Mouse (Mus musculus) heart, postnatal 10 days (tissue): ENCODE results near the gene Yes1. TPM values are rescaled to one million over a fixed set of nuclear protein-coding genes. Genes with fewer than 3 reads are reported as not detected.
A peak's percentile ranks its signal among the peaks of the same experiment; 100 is the strongest.
"Not testable (repeated sequence)": the region's sequence is repeated elsewhere in the genome, so short reads cannot be mapped to it uniquely, and the experiment has no call there.

Experiments used
- DNase-seq, 2 experiments: peaks; one replicate each; pipeline ENCODE4 v3.0.0; 2021
- intact Hi-C: fragments of 180-260 bp; cut with DNase I; formaldehyde crosslinking; loops from one replicate; pipeline ENCODE4 v1.15.1; 2025
- total RNA-seq, 2 experiments: library from RNA; stranded (reverse); gene quantifications; 2 replicates each; pipeline ENCODE4 v1.2.3; 2021

Gene Yes1
- 10 to 100 TPM; 31.4 to 38.2 TPM for total RNA-seq

- peak; percentile 88 to 90 for DNase-seq
- intact Hi-C loops: loop anchor here (2.0 kb wide), 1 partner anchor 44 kb away; no protein-coding TSS in a partner anchor
These were observed at the start of gene Yes1 for GRCm38 (mm10) chr5:32610801-32611340. Yes1 (plus strand) TSS chr5:32611171.

- no peak for DNase-seq
- intact Hi-C loops: no loop called here
These were observed 46.3 kb upstream of the Yes1 start for GRCm38 (mm10) chr5:32564697-32565096.

- no peak for DNase-seq
- intact Hi-C loops: no loop called here
These were observed 39.2 kb upstream of the Yes1 start for GRCm38 (mm10) chr5:32571802-32572201.

GRCm38 (mm10) chr5:32588136-32588535 lies 22.8 kb upstream of the Yes1 start:
- peak; percentile 74 to 83 for DNase-seq
- intact Hi-C loops: loop anchor here (1.0 to 2.0 kb wide), 2 partner anchors 69 to 159 kb away; no protein-coding TSS in a partner anchor

GRCm38 (mm10) chr5:32593793-32594192 lies 17.2 kb upstream of the Yes1 start:
- peak in 1 of 2 experiments; percentile 63 for DNase-seq
- intact Hi-C loops: loop anchor here (1.0 to 2.0 kb wide), 2 partner anchors 15 to 64 kb away; no protein-coding TSS in a partner anchor

GRCm38 (mm10) chr5:32594358-32594757 lies 16.6 kb upstream of the Yes1 start:
- intact Hi-C loops: loop anchor here (1.0 to 2.0 kb wide), 2 partner anchors 14 to 63 kb away; no protein-coding TSS in a partner anchor
- peak; percentile 38 to 42 for DNase-seq

- intact Hi-C loops: no loop called here
- no peak for DNase-seq
These were observed 5.1 kb upstream of the Yes1 start for GRCm38 (mm10) chr5:32605911-32606310.

- peak; percentile 32 to 41 for DNase-seq
- intact Hi-C loops: loop anchor here (2.0 kb wide), 1 partner anchor 13 kb away; no protein-coding TSS in a partner anchor
These were observed 3.1 kb upstream of the Yes1 start for GRCm38 (mm10) chr5:32607776-32608355.

GRCm38 (mm10) chr5:32608516-32608915 lies 2.5 kb upstream of the Yes1 start:
- peak in 1 of 2 experiments; percentile 7 for DNase-seq
- intact Hi-C loops: loop anchor here (2.0 kb wide), 1 partner anchor 14 kb away; no protein-coding TSS in a partner anchor

- intact Hi-C loops: loop anchor here (2.0 kb wide), 1 partner anchor 45 kb away; no protein-coding TSS in a partner anchor
- DNase-seq: peak in 1 of 2 experiments; percentile 65
These were observed 739 bp upstream of the Yes1 start for GRCm38 (mm10) chr5:32610064-32610800.

- intact Hi-C loops: loop anchor here (2.0 kb wide), 1 partner anchor 43 kb away; no protein-coding TSS in a partner anchor
- peak in 1 of 2 experiments; percentile 68 for DNase-seq
These were observed 480 bp downstream of the Yes1 start for GRCm38 (mm10) chr5:32611341-32611961.

GRCm38 (mm10) chr5:32614291-32614690 lies 3.3 kb downstream of the Yes1 start:
- intact Hi-C loops: loop anchor here (2.0 kb wide), 1 partner anchor 19 kb away; no protein-coding TSS in a partner anchor
- DNase-seq: no peak

GRCm38 (mm10) chr5:32614691-32615090 lies 3.7 kb downstream of the Yes1 start:
- DNase-seq: peak; percentile 32 to 48
- intact Hi-C loops: loop anchor here (2.0 kb wide), 1 partner anchor 18 kb away; no protein-coding TSS in a partner anchor

GRCm38 (mm10) chr5:32616489-32616888 lies 5.5 kb downstream of the Yes1 start:
- intact Hi-C loops: not testable (repeated sequence)

GRCm38 (mm10) chr5:32617851-32618250 lies 6.9 kb downstream of the Yes1 start:
- intact Hi-C loops: no loop called here

More at GRCm38 (mm10) chr5:32616489-32616888, 5.5 kb downstream of the Yes1 start:
- not testable (repeated sequence) for DNase-seq

GRCm38 (mm10) chr5:32623649-32624048 lies 12.7 kb downstream of the Yes1 start:
- intact Hi-C loops: no loop called here
- no peak for DNase-seq

More at GRCm38 (mm10) chr5:32617851-32618250, 6.9 kb downstream of the Yes1 start:
- DNase-seq: no peak

GRCm38 (mm10) chr5:32624777-32625176 lies 13.8 kb downstream of the Yes1 start:
- no peak for DNase-seq
- intact Hi-C loops: no loop called here

GRCm38 (mm10) chr5:32633185-32633584 lies 22.2 kb downstream of the Yes1 start:
- intact Hi-C loops: loop anchor here (2.0 kb wide), 1 partner anchor 18 kb away; no protein-coding TSS in a partner anchor
- DNase-seq: peak; percentile 39 to 57

GRCm38 (mm10) chr5:32657386-32657785 lies 46.4 kb downstream of the Yes1 start:
- intact Hi-C loops: loop anchor here (1.0 kb wide), 2 partner anchors 63 to 69 kb away; no protein-coding TSS in a partner anchor

GRCm38 (mm10) chr5:32682475-32682874 lies 71.5 kb downstream of the Yes1 start:
- DNase-seq: no peak
- intact Hi-C loops: no loop called here

More at GRCm38 (mm10) chr5:32657386-32657785, 46.4 kb downstream of the Yes1 start:
- no peak for DNase-seq
